ENCODE assay signal across 19 mouse cellular contexts in the genomic region with DNA sequence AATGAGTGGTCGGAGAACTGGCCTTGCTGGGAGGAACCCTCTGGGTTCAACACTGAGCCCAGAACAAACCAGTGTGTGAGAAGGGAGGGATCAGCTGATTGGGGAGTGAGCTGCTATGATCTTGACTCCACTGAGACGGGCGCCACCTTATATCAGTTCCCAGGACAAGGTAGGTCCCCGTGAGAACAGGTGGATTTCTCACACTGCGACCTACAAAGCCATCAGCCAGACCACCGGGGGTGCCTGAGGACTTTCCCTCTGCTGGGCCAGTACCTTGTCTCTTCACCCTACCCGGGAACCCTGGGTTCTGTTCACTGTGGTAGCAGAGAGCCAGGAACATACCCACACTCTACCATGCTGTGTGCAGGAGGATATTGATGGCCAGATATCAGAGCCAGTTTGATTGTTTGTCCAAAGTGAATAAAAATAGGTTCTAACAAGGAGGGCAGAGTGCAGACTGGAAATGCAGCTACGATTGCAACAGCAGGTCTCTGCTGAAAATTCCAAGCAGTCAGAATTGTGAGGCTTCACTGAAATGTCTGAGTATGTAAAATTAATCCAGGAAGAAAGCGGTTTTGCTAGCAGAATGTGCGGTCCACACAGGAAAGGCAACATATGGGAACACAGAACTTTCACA. TPM values are rescaled to one million over a fixed set of nuclear protein-coding genes. Genes with fewer than 3 reads are reported as not detected.
DNase-seq lines count a peak whose midpoint lies in the region; ATAC-seq and TF ChIP-seq lines count a peak whose summit lies in the region.
"Had no signal": no experiment of that assay in that cellular context is flagged by ENCODE, and none has a peak within 500 bp of the region (broad histone marks: within the 10 kb centered on the region; RNA-seq: fewer than 3 reads in every experiment).

No protein-coding gene starts in this region.

- DNase-seq in embryonic facial prominence, embryonic 10.5 days (ENCODE audit: low spot score) = no peak
- DNase-seq in left cerebral cortex, adult 2 months (ENCODE audit: extremely low spot score in 1 of 2, low spot score in 2 of 2) = no peak
- no peak for DNase-seq in left cerebral cortex, adult 11 months (ENCODE audit: low spot score)
- DNase-seq in right cerebral cortex, postnatal 25 days = no peak
- DNase-seq in cerebellum, postnatal 4 days (ENCODE audit: low spot score in 2 of 2) = no peak
- DNase-seq: adrenal gland, postnatal 25 days; cerebellum, adult 18-20 months; cerebellum, postnatal 25 days; gastrocnemius, postnatal 10 days; liver; lung, adult 2 months; thymus, postnatal 4 days had no signal

- no peak overlapping the region for H3K27ac ChIP-seq in embryonic facial prominence, embryonic 15.5 days (replicated peaks)
- H3K27ac ChIP-seq in embryonic facial prominence, embryonic 10.5 days (replicated peaks) = no peak overlapping the region
- H3K27ac ChIP-seq in left cerebral cortex, adult 2 months = peak overlapping the region; percentile 50
- H3K27ac ChIP-seq in brown adipose tissue, adult 24 weeks (replicated peaks; ENCODE audit: low read depth, low read length) = peak overlapping the region; percentile 98
- H3K27ac ChIP-seq in stomach, embryonic 14.5 days (ENCODE audit: low read length) = peak overlapping the region; percentile 90
- H3K27ac ChIP-seq: hindbrain, postnatal 0 days; midbrain, embryonic 12.5 days had no signal

- ATAC-seq in embryonic facial prominence, embryonic 15.5 days (ENCODE audit: insufficient number of reproducible peaks, low FRiP score, low TSS enrichment, low read depth) = 0 out of 2 replicates have a peak, but pooled peaks have one; percentile 16
- no peak for ATAC-seq in stomach, embryonic 14.5 days (ENCODE audit: insufficient number of reproducible peaks, insufficient read depth, low FRiP score, low read depth)
- ATAC-seq: CD4-positive, CD25-positive, alpha-beta regulatory T cell, adult 4 months; hindbrain, postnatal 0 days; Patski had no signal

- no peak for TF ChIP-seq CTCF in left cerebral cortex, adult 2 months (IDR thresholded peaks at IDR 0.05)

- no peak overlapping the region for H3K9ac ChIP-seq in embryonic facial prominence, embryonic 15.5 days
- H3K9ac ChIP-seq in stomach, embryonic 14.5 days (replicated peaks; ENCODE audit: low read depth, low read length) = no peak overlapping the region
- H3K9ac ChIP-seq: midbrain, embryonic 12.5 days had no signal

- H3K9me3 ChIP-seq in embryonic facial prominence, embryonic 15.5 days (replicated peaks) = no peaks in the 10 kb centered on the region
- no peaks in the 10 kb centered on the region for H3K9me3 ChIP-seq in embryonic facial prominence, embryonic 10.5 days
- no peaks in the 10 kb centered on the region for H3K9me3 ChIP-seq in stomach, embryonic 14.5 days (ENCODE audit: control insufficient read depth, low read depth, low read length)
- H3K9me3 ChIP-seq: midbrain, embryonic 12.5 days had no signal

- H3K4me3 ChIP-seq in embryonic facial prominence, embryonic 15.5 days (replicated peaks) = no peak overlapping the region
- H3K4me3 ChIP-seq in embryonic facial prominence, embryonic 10.5 days = no peak overlapping the region
- H3K4me3 ChIP-seq in left cerebral cortex, adult 2 months = no peak overlapping the region
- H3K4me3 ChIP-seq in brown adipose tissue, adult 24 weeks (ENCODE audit: insufficient read depth, low read depth, low read length) = no peak overlapping the region
- no peak overlapping the region for H3K4me3 ChIP-seq in stomach, embryonic 14.5 days (ENCODE audit: low read depth, low read length)
- H3K4me3 ChIP-seq: midbrain, embryonic 12.5 days had no signal

- no peaks in the 10 kb centered on the region for H3K27me3 ChIP-seq in embryonic facial prominence, embryonic 15.5 days
- H3K27me3 ChIP-seq in embryonic facial prominence, embryonic 10.5 days (replicated peaks; ENCODE audit: low read depth, poor library complexity, severe bottlenecking) = peaks cover 15% of the 10 kb centered on the region; the same call in 1 of the 2 replicates
- no peaks in the 10 kb centered on the region for H3K27me3 ChIP-seq in stomach, embryonic 14.5 days (ENCODE audit: control insufficient read depth, insufficient read depth, low read length)
- H3K27me3 ChIP-seq: midbrain, embryonic 12.5 days; Patski had no signal

- no peaks in the 10 kb centered on the region for H3K36me3 ChIP-seq in embryonic facial prominence, embryonic 15.5 days
- H3K36me3 ChIP-seq in embryonic facial prominence, embryonic 10.5 days (replicated peaks) = no peaks in the 10 kb centered on the region
- H3K36me3 ChIP-seq in stomach, embryonic 14.5 days (ENCODE audit: control insufficient read depth, insufficient read depth, low read length) = no peaks in the 10 kb centered on the region; the same call in 1 of the 2 replicates
- H3K36me3 ChIP-seq: midbrain, embryonic 12.5 days had no signal

- intact Hi-C loops in left cerebral cortex, adult 2 months (cut with DNase I) = no loop called here

- no peak overlapping the region for H3K4me2 ChIP-seq in embryonic facial prominence, embryonic 15.5 days (replicated peaks)
- no peak overlapping the region for H3K4me2 ChIP-seq in stomach, embryonic 14.5 days (replicated peaks; ENCODE audit: low read depth, low read length)
- H3K4me2 ChIP-seq: midbrain, embryonic 12.5 days had no signal

- H3K4me1 ChIP-seq in embryonic facial prominence, embryonic 15.5 days = peaks cover 26% of the 10 kb centered on the region
- H3K4me1 ChIP-seq in embryonic facial prominence, embryonic 10.5 days = peaks cover 22% of the 10 kb centered on the region
- peaks cover 25% of the 10 kb centered on the region for H3K4me1 ChIP-seq in brown adipose tissue, adult 24 weeks (ENCODE audit: control insufficient read depth, insufficient read depth, insufficient read length, low read length)
- peaks cover 21% of the 10 kb centered on the region; the same call in 1 of the 2 replicates for H3K4me1 ChIP-seq in stomach, embryonic 14.5 days (ENCODE audit: control insufficient read depth, insufficient read depth, low read length)
- H3K4me1 ChIP-seq: midbrain, embryonic 12.5 days had no signal

- WGBS in embryonic facial prominence, embryonic 15.5 days = 82% methylated on average over 10 of the region's 10 CpGs
- WGBS in embryonic facial prominence, embryonic 10.5 days = 87% methylated on average over 10 of the region's 10 CpGs
- WGBS in stomach, embryonic 14.5 days = 74% methylated on average over 10 of the region's 10 CpGs

RNA-seq across cellular contexts. Expression of a gene that starts 28.4 kb away (rescaled TPM):
- 116 and 120 TPM in 2 replicates for polyA plus RNA-seq in embryonic facial prominence, embryonic 15.5 days (2015; fragmentation: Nextera tagmentation; extraction: Ambion mirVana)
- polyA plus RNA-seq in embryonic facial prominence, embryonic 10.5 days (2016; fragmentation: Nextera tagmentation; extraction: Ambion mirVana) = 77.4 and 77.5 TPM in 2 replicates
- 10 to 100 TPM; 25.3 to 30.2 TPM for total RNA-seq in left cerebral cortex, adult 2 months (2021)
- 171 and 187 TPM in 2 replicates for polyA plus RNA-seq in brown adipose tissue, adult 24 weeks (2012; ENCODE audit: insufficient read depth, insufficient read length, missing spikeins)
- polyA plus RNA-seq in stomach, embryonic 14.5 days (2014; fragmentation: Nextera tagmentation; extraction: Ambion mirVana) = 47.6 and 50.3 TPM in 2 replicates

Comparison
In these comparisons a context has a peak if more than half of its experiments do, and no peak if none do; other contexts are left out.
1. H3K27ac ChIP-seq: peak in left cerebral cortex, adult 2 months (single experiment), brown adipose tissue, adult 24 weeks (single experiment) and stomach, embryonic 14.5 days (single experiment); none in embryonic facial prominence, embryonic 15.5 days (single experiment) and embryonic facial prominence, embryonic 10.5 days (single experiment).